Mouse (Mus musculus) adrenal gland, postnatal 4 days (tissue): ENCODE data around the gene Wnt7a. TPM values are rescaled to one million over a fixed set of nuclear protein-coding genes. Genes with fewer than 3 reads are reported as not detected.

Source experiments
- DNase-seq, 2 experiments: peaks; one replicate each; pipeline ENCODE4 v3.0.0; 2021 to 2022; ENCODE audit warnings: low spot score in 2 of 2, mixed read lengths in 2 of 2
- total RNA-seq, 2 experiments: library from RNA; stranded (reverse); gene quantifications; 2 replicates each; pipeline ENCODE4 v1.2.3; 2021

Wnt7a gene
- total RNA-seq, 2 experiments from 2014 or later = 0.08 to 0.34 TPM

GRCm38 (mm10) chr6:91389141-91389540 lies 22.0 kb downstream of the Wnt7a start:
- DNase-seq = no peak

GRCm38 (mm10) chr6:91384415-91384814 lies 26.7 kb downstream of the Wnt7a start:
- no peak for DNase-seq

DNA sequence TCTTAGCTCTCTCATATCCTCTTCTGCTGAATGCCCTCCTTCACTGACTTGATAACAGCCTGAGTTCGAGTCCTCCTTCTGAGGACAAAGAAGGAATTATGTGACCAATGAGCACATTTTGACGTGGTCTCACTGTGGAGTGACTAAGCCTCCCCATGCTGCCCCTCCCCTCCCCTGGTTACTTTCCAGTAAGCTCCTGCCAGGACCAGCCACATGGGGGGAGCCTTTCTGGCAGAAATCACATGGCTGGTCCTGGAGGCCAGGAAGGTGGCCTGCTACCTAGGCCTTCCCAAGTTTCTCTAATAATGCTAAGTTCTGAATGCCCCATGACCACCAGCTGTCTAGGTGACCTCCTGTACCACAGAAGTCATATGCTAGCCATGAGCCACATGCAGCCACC lies 27.3 kb downstream of the Wnt7a start:
- DNase-seq = no peak

GRCm38 (mm10) chr6:91383303-91383702 lies 27.9 kb downstream of the Wnt7a start:
- no peak for DNase-seq

- no peak for DNase-seq
Measured at GRCm38 (mm10) chr6:91379871-91380270, 31.3 kb downstream of the Wnt7a start.

- no peak for DNase-seq
Measured at GRCm38 (mm10) chr6:91379266-91379665, 31.9 kb downstream of the Wnt7a start.

DNA sequence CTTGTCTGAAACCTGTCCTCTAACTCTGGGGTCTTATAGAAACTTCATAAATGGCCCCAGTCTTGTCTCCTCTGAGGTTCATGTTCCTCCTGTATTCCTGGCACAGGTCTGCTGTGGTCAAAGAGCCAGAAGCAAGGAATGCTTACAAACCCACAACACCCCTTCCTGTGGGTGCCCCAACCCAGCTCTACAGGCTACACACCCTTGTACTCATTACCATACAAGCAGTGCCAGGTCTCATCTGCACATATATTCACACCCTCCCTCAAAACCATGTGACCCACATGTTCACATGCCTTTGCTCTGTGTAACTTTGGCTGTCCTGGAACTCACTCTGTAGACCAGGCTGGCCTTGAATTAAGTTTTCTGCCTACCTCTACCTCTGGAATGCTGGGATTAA lies 38.2 kb downstream of the Wnt7a start:
- DNase-seq = no peak

DNA sequence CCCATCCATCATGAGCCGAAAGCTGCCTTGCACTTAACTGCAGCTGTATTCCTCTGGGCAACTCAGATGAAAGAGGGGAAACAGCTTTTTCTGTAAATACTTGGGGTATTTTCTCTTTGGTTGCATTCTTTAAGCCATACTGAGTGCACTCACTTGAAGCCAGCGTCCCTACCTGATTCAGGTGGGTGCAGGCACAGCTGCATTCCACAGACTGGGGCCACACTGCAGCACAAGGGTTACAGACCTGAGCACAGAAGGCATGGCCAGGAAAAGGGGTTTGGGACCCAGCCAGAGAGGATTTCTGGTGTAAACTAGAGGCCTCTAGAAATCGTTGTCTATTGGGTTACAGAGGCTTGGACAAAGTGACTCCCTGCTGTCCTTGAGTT lies 38.6 kb downstream of the Wnt7a start:
- DNase-seq = no peak

DNA sequence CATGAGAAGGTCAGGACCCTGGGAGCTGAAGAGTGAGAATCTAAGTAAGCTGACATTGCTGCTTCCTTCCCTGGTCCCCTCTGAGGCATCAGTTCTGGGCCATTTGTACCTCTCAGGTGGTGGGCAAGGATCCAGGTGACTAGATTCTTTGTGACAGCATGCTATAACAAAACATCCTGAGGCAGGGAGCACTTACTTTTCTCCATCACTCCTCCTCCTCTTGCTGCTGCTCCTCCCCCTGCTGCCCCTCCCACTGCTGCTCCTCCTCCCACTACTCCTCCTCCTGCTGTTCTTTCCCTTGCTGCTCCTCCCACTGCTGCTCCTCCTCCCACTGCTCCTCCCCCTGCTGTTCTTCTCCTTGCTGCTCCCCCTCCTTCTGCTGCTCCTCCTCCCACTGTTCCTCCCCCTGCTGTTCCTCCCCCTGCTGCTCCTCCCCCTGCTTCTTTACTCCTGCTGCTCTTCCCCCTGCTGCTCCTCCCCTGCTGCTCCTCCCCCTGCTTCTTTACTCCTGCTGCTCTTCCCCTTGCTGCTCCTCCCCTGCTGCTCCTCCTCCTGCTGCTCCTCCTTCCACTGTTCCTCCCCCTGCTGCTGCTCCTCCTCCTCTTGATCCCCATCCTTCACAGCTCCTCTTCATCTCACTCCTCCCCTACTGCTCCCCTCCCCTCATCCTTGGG lies 39.1 kb downstream of the Wnt7a start:
- no peak for DNase-seq

DNA sequence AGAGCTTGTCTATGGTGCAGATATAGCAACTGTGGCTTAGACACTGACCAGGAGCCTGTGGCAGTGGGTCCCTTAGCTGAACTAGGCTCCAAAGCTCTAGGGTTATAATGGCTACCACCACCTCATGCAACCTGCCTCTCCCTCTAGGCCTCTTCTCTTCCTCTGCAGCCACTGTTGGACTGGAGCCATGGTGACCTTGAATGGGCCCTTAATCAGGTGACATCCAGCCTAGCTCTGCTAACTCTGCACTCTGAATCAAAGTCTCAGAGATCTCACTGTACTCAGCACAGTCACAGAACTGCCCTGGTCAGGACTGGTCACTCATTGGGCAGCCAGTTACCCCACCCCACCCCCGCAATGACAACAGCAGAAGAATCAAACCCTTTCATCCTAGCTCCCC lies 44.4 kb downstream of the Wnt7a start:
- DNase-seq = no peak

DNA sequence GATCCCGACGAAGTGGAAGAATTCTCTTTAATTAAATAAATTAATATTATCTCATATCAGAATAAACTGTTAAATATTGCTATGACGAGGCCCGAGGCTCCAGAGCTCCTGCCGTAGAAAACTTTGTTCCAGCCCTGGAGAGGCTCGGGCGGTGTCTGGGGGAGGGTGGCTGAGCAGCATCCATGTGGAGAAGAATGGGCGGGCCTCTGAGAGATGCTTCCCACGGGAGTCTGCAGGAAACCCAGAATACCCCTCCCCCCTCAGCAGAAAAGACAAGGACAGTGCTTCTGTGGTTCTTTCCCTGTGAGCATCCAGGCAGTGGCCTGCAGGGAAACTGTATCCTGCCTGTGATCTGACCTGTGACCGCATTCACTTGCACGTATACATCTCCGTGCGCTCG lies 45.7 kb downstream of the Wnt7a start:
- DNase-seq = no peak

DNA sequence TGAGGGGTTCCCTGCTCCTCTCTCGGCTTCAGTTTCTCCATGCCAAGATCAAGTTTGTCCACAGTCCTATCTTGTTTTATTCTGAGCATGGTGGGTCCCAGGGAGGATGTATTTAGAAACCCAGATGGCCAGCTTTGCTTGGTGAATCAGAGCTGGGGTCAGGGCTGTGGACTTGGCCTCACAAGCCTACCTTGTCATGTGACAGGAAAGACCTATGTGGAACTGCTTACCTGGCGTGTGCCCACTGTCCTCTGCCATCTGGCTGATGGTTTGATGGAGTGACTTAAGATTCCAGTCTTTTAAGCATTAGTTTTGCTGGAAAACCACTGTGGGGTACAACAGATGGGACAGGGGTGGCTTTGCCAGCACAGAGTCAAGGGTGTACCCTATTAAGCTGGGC lies 48.4 kb downstream of the Wnt7a start:
- DNase-seq = no peak

DNA sequence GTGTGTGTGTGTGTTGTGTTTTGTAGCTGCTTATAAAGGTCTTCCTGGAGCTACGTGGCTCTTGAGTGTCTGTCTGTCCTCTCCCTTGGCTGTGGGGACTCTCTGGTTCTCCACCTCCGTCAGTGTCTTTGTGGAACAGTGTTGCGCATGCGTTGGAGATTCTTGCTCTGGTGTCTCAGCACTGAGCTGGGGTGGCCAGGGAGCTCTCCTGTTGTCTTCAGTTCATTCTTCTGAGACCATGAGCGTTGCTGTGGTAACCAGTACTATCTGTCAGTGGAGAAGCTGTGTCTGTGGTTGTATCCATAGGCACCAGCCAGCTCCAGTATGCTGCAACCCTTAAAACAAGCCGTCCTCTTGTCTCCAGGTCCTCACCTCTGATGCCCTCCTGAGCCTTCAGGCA lies 50.2 kb downstream of the Wnt7a start:
- no peak for DNase-seq

GRCm38 (mm10) chr6:91360371-91360690 lies 50.8 kb downstream of the Wnt7a start:
- DNase-seq = no peak

DNA sequence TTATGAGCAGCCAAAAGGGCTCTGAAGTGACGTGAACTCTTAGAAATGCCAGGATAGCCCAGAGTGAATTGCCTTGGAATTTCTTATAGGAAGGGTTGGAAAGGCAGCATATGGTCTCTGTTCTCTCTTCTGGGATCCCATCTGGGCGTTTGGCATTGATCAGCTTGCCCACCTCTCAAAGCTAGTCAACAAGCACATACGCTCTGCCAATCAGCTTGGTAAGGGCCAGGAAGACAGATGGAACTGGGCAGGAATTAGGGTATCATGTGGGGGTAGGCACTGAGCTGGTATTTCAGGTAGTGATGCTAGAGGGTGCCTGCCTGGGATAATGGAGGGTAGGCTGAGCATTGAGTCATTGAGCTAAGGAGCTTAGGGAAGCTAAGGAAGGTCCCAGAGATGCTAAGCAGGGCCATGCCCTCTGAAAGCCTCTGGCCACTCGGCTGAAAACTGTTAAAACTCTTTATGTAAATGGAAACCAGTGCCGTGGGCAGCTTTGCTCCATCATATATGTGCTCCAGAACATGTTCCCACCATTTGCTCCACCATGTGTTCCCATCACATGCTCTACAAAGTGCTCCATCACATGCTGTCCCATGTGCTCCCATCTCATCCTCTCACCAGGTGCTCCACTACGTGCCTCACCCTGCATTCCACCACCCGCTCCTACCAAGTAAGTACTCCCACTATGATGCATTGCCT lies 51.3 kb downstream of the Wnt7a start:
- no peak for DNase-seq

GRCm38 (mm10) chr6:91358866-91359656 lies 52.1 kb downstream of the Wnt7a start:
- no peak for DNase-seq

GRCm38 (mm10) chr6:91358394-91358793 lies 52.8 kb downstream of the Wnt7a start:
- DNase-seq = no peak

- no peak for DNase-seq
Measured at GRCm38 (mm10) chr6:91357238-91357876, 53.8 kb downstream of the Wnt7a start.

- DNase-seq = no peak
Measured at GRCm38 (mm10) chr6:91349620-91350019, 61.5 kb downstream of the Wnt7a start.

DNA sequence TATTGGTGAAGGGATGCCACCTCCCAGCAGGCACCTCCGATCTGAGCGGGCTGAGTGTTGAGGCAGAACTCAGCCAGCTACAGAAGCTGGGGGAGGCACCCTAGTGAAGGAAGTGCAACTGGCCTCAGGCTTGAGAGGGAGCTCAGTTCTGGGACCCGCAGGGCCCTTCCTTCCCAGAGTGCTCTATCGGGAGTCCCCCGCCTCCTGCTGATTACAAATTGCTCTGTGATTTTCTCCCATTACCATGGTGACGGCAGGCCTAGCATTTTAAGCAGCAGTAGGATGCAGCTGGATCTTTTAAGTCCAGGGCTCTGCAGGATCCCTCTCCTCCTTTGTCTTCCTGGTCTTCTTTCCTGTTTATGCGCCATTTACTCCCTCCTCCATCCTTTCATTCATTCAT lies 63.4 kb downstream of the Wnt7a start:
- DNase-seq = no peak

DNA sequence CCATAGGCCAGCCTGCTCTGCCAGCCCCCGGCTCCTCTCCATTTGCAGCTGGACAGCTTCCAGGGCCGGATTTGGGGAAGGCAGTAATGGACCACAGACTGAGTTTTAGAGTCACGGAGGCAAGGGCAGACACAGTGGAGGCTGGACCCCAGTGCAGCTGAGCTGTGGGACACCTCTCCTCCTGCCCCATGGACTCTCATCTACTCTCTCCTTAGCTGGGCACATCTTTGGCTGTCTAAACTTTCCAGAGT lies 64.3 kb downstream of the Wnt7a start:
- no peak for DNase-seq
